Mouse (Mus musculus): ENCODE measurements around the gene Iglon5. TPM values are rescaled to one million over a fixed set of nuclear protein-coding genes. Genes with fewer than 3 reads are reported as not detected.

The Iglon5 gene
- polyA plus RNA-seq (2015; fragmentation: Nextera tagmentation; extraction: Ambion mirVana): 0.25 and 0.29 TPM in 2 replicates

DNA sequence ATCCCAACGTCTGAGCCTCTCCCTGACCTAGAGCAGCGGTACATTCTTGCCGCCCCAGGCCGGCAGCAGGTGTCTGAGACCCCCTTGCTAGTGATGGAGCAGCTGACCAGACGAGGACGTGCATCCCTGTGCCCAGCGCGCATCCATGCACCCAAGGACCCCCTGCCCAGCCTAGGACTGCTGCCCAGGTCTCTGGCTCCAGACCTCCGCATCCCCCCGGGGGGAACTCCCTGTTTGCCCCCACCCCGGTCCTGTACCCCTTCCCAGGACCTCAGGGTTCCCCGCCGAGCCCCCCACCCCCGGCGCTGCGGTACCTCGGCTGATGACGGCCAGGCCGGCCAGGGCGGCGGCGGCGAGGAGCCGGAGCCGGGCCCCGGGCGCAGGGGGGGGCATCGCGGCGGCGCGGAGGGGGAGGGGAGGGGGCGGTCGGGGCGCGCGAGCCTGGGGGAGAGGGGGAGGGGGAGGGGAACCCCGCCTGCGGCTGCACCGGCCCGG lies at the start of gene Iglon5:
Gene Iglon5, minus strand, starts transcription at position 445 of the 495 bp plus-strand sequence.
- Histone ChIP-seq H3K4me2 (ENCODE audit: low read length) (peak within 1 kb of the TSS; percentile 70), H3K4me3 (replicated peaks; ENCODE audit: low read depth, low read length) (peak within 1 kb of the TSS; percentile 37), H3K4me1 (replicated peaks; ENCODE audit: insufficient read depth, low read length) (no peaks in the 10 kb centered on the region), H3K9ac (ENCODE audit: low read depth, low read length) (peak within 1 kb of the TSS; percentile 54; the same call in 1 of the 2 replicates), H3K36me3 (ENCODE audit: insufficient read depth, low read length) (no peaks in the 10 kb centered on the region), H3K27me3 (ENCODE audit: insufficient read depth, low read length) (no peaks in the 10 kb centered on the region), H3K27ac (no peak within 1 kb of the TSS), H3K9me3 (replicated peaks; ENCODE audit: low read length) (no peaks in the 10 kb centered on the region)
- WGBS: 2% methylated on average over 11 of the region's 41 CpGs
- TF ChIP-seq CTCF (IDR thresholded peaks at IDR 0.05; ENCODE audit: low read depth): no peak
- DNase-seq (ENCODE audit: low spot score) (no peak), ATAC-seq (replicated peaks; ENCODE audit: low FRiP score, low read depth) (no peak; the same call in 1 of the 2 replicates)

DNA sequence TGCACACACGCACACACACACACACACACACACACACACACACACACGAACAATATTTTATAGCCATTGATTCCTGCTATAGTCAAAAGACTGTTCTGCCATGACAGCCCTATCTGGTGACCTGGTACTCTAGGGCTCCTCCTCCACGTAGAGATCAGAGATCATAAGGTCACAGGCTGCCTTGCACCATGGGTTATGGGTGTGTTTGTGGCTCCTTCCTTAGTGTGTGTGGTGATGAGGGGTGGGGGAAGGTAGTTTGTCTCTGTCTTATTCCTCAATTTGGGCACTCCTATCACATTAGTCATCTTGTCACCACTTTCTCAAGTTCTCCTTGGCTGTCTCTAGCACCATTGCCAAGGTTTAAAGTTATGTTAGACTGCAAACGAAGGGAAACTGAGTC lies 48.6 kb upstream of the Iglon5 start:
- WGBS: 59% methylated on average over 4 of the region's 4 CpGs
- TF ChIP-seq CTCF (IDR thresholded peaks at IDR 0.05; ENCODE audit: low read depth): no peak
- no peak overlapping the region for H3K27ac ChIP-seq
- H3K4me1 ChIP-seq (replicated peaks; ENCODE audit: insufficient read depth, low read length): no peaks in the 10 kb centered on the region
- DNase-seq (ENCODE audit: low spot score) (no peak), ATAC-seq (replicated peaks; ENCODE audit: low FRiP score, low read depth) (no peak)
- no peak overlapping the region for H3K4me2 ChIP-seq (ENCODE audit: low read length)
- no peaks in the 10 kb centered on the region for H3K9me3 ChIP-seq (replicated peaks; ENCODE audit: low read length)
- H3K9ac ChIP-seq (ENCODE audit: low read depth, low read length): no peak overlapping the region
- H3K4me3 ChIP-seq (replicated peaks; ENCODE audit: low read depth, low read length): no peak overlapping the region
- no peaks in the 10 kb centered on the region for H3K27me3 ChIP-seq (ENCODE audit: insufficient read depth, low read length)
- H3K36me3 ChIP-seq (ENCODE audit: insufficient read depth, low read length): no peaks in the 10 kb centered on the region

DNA sequence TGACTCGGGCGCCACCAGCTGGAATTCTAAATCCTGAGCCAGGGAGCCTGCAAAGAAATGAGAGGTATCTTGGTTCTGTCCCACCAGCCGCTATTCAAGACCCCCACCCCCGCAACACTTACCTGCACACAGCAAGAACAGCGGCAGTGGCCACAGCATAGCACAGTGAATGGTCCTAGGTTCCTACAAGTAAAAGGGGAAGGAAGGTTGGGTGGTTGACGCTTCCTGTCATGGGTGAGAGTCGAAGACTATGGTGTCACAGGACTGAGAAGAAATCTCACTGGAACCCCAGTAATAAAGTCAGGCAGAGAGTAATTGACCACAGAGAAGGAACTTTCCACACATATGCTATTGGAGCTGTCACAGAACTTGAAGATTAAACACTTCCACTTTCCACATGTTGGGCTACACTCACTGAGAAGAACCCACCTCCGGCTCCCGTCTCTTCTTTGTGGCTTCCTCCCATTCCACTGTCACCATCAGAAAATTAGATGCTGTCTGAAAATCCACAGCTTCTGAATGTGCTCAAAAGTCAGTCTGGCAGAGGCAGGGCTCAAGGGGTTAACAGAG lies 43.1 kb upstream of the Iglon5 start:
- Histone ChIP-seq H3K4me2 (ENCODE audit: low read length) (no peak overlapping the region), H3K9ac (ENCODE audit: low read depth, low read length) (no peak overlapping the region), H3K9me3 (replicated peaks; ENCODE audit: low read length) (no peaks in the 10 kb centered on the region), H3K4me3 (replicated peaks; ENCODE audit: low read depth, low read length) (no peak overlapping the region), H3K36me3 (ENCODE audit: insufficient read depth, low read length) (no peaks in the 10 kb centered on the region), H3K27me3 (ENCODE audit: insufficient read depth, low read length) (no peaks in the 10 kb centered on the region), H3K4me1 (replicated peaks; ENCODE audit: insufficient read depth, low read length) (no peaks in the 10 kb centered on the region), H3K27ac (no peak overlapping the region)
- no peak for ATAC-seq (replicated peaks; ENCODE audit: low FRiP score, low read depth)
- no peak for TF ChIP-seq CTCF (IDR thresholded peaks at IDR 0.05; ENCODE audit: low read depth)
- 88% methylated on average over 9 of the region's 9 CpGs for WGBS
- no peak for DNase-seq (ENCODE audit: low spot score)

DNA sequence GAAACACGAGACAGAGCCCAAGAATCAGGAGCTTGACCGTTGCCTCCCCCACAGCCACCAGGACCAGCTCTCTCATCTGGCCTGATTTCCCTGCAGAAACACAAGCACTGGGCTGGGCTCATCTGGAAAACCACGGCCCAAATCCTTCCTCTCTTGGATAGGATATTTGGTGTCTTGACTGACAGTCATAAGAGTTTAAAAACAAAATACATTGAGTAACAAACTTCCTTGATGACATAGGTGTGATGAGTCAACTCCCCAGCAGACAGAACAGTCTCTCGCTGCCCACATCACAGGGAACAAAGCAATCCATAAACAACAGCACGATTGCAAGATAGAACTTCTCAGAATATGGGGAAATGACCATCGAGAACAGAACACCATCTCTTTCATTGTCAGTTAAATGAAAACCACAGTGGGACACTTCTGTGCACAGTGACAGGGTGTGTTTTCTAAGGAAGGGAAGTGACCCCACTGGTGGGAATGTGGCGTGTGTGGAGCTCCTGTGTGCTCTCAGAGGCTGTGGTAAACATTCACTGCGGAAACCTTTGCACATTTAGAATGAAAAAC lies 40.4 kb upstream of the Iglon5 start:
- Histone ChIP-seq H3K9me3 (replicated peaks; ENCODE audit: low read length) (no peaks in the 10 kb centered on the region), H3K27ac (no peak overlapping the region), H3K4me1 (replicated peaks; ENCODE audit: insufficient read depth, low read length) (no peaks in the 10 kb centered on the region), H3K4me2 (ENCODE audit: low read length) (no peak overlapping the region), H3K9ac (ENCODE audit: low read depth, low read length) (no peak overlapping the region), H3K36me3 (ENCODE audit: insufficient read depth, low read length) (no peaks in the 10 kb centered on the region), H3K27me3 (ENCODE audit: insufficient read depth, low read length) (no peaks in the 10 kb centered on the region), H3K4me3 (replicated peaks; ENCODE audit: low read depth, low read length) (no peak overlapping the region)
- ATAC-seq (replicated peaks; ENCODE audit: low FRiP score, low read depth): no peak
- no peak for DNase-seq (ENCODE audit: low spot score)
- TF ChIP-seq CTCF (IDR thresholded peaks at IDR 0.05; ENCODE audit: low read depth): no peak
- WGBS: 59% methylated on average over 8 of the region's 8 CpGs

DNA sequence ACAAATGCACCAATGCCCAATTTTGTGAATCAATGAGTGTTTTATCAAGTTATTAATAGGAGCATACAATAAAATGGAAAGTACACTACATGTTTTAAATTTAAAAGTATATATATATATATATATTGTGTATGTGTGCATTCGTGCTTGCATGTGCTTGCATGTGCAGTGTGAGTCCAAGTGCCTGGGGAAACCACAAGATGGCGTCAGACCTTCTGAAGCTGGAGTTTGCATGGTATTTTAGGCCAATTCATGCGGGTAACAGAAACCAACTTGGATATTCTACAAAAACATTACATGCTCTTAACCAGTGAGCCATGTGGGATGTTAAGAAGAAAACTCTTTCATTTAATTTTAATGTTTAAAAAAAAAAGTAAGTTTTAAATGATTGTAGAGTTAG lies 35.4 kb upstream of the Iglon5 start:
- Histone ChIP-seq H3K4me3 (replicated peaks; ENCODE audit: low read depth, low read length) (no peak overlapping the region), H3K27me3 (ENCODE audit: insufficient read depth, low read length) (no peaks in the 10 kb centered on the region), H3K4me2 (ENCODE audit: low read length) (no peak overlapping the region), H3K4me1 (replicated peaks; ENCODE audit: insufficient read depth, low read length) (no peaks in the 10 kb centered on the region), H3K9me3 (replicated peaks; ENCODE audit: low read length) (no peaks in the 10 kb centered on the region), H3K27ac (no peak overlapping the region), H3K36me3 (ENCODE audit: insufficient read depth, low read length) (no peaks in the 10 kb centered on the region), H3K9ac (ENCODE audit: low read depth, low read length) (no peak overlapping the region)
- no peak for DNase-seq (ENCODE audit: low spot score)
- 52% methylated on average over 3 of the region's 3 CpGs for WGBS
- TF ChIP-seq CTCF (IDR thresholded peaks at IDR 0.05; ENCODE audit: low read depth): peak; percentile 34; the same call in 1 of the 2 replicates
- no peak for ATAC-seq (replicated peaks; ENCODE audit: low FRiP score, low read depth)

DNA sequence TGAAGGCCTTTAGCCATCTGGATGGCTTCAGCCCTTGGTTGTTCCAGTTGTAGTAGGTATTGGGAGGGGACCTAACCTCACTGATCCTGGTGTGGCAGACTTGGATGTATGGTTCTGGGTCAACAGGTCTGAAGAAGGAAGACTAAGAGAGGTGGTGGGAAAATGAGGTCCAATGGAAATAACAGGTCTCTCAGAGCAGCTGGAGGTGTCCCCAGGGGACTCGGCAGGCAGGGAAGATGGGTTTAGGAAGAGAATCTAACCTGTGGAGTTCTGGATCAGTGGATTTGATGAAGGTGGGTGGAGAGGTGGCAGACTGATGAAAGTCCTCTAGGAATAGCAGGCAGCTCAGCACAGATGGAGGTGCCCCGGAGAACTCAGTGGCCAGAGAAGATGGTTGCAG lies 32.9 kb upstream of the Iglon5 start:
- no peak for ATAC-seq (replicated peaks; ENCODE audit: low FRiP score, low read depth)
- H3K9ac ChIP-seq (ENCODE audit: low read depth, low read length): no peak overlapping the region
- WGBS: 79% methylated on average over 2 of the region's 2 CpGs

More for the DNA sequence above, 32.9 kb upstream of the Iglon5 start:
- Histone ChIP-seq H3K36me3 (ENCODE audit: insufficient read depth, low read length) (no peaks in the 10 kb centered on the region), H3K4me1 (replicated peaks; ENCODE audit: insufficient read depth, low read length) (no peaks in the 10 kb centered on the region), H3K4me2 (ENCODE audit: low read length) (no peak overlapping the region), H3K27ac (no peak overlapping the region), H3K9me3 (replicated peaks; ENCODE audit: low read length) (no peaks in the 10 kb centered on the region), H3K27me3 (ENCODE audit: insufficient read depth, low read length) (no peaks in the 10 kb centered on the region), H3K4me3 (replicated peaks; ENCODE audit: low read depth, low read length) (no peak overlapping the region)
- DNase-seq (ENCODE audit: low spot score): no peak
- TF ChIP-seq CTCF (IDR thresholded peaks at IDR 0.05; ENCODE audit: low read depth): no peak

Measured in kidney, postnatal 0 days (tissue).